Mouse (Mus musculus) adrenal gland, postnatal 25 days (tissue): ENCODE results near the gene Cyb5d1. TPM values are rescaled to one million over a fixed set of nuclear protein-coding genes. Genes with fewer than 3 reads are reported as not detected.

Source experiments
- DNase-seq: peaks from one replicate; pipeline ENCODE4 v3.0.0; 2021; ENCODE audit warnings: mixed read lengths
- total RNA-seq: library from RNA; stranded (reverse); gene quantifications from 2 replicates; pipeline ENCODE4 v1.2.3, GENCODE M21; 2021

The Cyb5d1 gene
- total RNA-seq, 1 experiment from 2014 or later = 51.0 TPM

DNA sequence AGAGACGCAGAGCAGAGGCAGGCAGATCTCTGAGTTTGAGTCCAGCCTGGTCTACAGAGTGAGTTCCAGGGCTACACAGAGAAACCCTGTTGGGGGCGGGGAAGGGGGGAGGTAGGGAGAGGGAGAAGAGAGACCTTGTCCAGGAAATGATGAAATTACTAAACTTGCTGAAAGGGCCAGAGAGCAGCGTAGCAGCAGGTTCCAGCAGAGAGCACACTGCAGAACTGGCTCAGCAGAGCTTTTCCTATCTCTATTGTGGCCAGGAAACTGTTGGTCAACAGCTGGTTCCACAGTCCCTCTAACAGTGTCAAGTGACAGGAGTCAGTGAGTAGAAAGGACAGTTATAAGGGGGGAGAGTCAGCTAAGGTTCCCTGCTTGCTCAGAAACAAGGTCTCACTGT is 15.8 kb downstream of the Cyb5d1 start:
- DNase-seq = no peak

DNA sequence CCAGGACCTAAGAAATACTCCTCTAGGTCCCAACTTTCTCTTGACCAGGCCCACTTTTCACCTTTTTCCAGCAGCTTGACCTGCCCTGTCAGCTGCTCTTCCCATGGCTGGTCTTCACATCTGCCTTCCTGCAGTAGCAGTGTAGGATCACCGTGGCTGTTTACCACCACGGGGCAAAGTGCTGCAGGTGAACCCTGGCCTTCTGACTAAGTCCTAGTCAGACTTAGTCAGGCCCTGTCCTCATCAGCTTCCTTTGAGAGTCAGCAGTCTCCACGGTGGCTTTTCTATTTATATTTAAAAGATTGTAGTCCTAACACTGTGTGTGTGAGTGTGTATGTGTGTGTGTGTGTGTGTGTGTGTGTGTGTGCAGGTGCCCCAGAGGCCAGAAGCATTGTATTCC is 17.7 kb downstream of the Cyb5d1 start:
- DNase-seq = no peak

DNA sequence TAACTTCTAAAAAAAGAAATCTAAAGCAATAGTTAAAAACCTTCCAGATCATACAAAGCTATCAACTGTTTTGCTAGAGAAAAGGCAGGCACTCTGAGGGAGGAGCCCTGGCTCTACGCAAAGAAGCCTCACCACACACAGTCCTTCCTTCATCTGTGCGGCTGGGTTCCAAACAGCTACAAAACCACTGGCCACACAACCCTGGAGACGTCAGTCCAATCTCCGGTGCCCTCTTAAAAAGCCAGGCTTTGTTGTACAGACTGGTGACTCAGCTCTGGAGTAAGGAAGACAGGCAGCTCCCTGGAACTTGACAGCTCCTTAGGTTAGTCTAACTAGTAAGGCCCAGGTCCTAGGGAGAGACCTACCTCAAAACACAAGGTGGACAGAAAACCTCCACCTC is 19.8 kb downstream of the Cyb5d1 start:
- no peak for DNase-seq

GRCm38 (mm10) chr11:69373223-69373965 is 22.0 kb downstream of the Cyb5d1 start:
- DNase-seq = no peak

- DNase-seq = no peak
Observed at GRCm38 (mm10) chr11:69372780-69373170, 22.7 kb downstream of the Cyb5d1 start.

DNA sequence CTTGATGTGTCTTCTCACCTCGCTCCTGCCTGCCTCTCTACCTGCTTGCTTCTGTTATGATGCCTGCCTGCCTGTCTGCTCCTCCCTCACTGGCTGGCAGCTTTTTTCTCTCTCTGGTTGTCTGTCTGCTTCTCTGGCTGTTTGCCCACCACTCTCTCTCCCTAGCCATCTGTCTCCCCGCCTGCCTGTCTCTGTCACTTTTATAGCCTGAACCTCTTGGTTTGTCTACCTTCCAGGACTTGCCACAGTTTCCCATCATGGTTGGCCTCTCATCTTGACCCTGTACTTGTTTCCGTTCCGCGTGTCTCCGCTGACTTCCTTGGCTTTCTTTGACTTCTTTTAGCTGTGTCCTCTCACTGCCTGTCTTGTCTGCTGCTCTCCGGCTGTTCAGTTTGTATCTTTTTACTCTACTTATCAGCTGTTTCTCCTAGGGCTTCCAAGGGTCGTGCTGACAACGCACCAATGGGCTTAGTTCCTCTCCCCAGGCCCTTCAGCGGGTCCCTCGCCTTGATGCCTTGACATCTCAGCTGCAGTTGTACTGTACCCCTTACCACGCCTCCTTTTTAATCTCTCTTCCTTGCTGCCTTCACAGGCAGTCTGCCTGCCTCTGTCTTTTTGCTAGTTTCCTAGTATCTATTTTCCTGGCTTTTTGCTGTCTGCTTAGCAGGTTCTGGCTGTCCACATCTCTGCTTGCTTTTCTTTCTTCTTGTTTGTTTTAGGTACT is 23.2 kb downstream of the Cyb5d1 start:
- no peak for DNase-seq

DNA sequence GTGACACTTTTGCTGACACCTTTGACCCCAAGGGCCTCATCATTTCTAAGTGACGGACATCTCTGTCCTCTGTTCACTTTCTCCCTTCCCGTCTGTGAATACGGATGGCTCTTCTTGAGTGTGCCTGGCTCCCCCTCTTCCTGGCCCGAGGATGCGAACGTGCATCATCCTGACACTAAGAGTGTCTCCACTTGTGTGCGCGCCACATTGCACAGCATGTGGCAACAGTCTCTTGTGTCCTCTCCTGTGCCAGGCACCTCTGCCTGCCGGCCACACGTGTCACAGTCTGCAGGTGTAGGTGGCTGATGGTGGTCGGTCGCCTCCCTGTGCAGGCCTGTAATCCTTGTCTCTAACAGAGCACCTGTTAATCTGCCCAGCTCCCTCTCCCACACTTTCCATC is 23.8 kb downstream of the Cyb5d1 start:
- no peak for DNase-seq

DNA sequence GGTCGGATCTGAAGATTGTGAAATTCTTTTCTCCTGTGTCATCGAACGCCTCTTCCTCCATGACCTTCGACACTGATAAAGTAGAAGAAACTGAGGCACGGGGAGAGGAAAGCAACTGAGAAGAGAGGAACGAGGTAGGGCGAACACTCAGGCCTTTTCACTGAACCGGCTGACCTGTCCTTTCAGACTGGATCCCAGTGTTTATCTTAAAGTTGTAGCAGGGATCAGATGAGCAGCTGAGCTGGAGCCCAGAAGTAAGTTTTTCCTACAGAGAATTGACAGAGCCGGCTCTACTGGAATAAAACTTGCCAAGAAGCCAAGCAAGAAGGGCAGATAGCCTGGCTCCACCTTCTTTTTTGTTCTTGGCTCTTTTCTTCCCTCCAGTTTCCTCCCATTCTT is 24.6 kb downstream of the Cyb5d1 start:
- no peak for DNase-seq

- DNase-seq = no peak
Observed at GRCm38 (mm10) chr11:69369990-69370816, 25.2 kb downstream of the Cyb5d1 start.

DNA sequence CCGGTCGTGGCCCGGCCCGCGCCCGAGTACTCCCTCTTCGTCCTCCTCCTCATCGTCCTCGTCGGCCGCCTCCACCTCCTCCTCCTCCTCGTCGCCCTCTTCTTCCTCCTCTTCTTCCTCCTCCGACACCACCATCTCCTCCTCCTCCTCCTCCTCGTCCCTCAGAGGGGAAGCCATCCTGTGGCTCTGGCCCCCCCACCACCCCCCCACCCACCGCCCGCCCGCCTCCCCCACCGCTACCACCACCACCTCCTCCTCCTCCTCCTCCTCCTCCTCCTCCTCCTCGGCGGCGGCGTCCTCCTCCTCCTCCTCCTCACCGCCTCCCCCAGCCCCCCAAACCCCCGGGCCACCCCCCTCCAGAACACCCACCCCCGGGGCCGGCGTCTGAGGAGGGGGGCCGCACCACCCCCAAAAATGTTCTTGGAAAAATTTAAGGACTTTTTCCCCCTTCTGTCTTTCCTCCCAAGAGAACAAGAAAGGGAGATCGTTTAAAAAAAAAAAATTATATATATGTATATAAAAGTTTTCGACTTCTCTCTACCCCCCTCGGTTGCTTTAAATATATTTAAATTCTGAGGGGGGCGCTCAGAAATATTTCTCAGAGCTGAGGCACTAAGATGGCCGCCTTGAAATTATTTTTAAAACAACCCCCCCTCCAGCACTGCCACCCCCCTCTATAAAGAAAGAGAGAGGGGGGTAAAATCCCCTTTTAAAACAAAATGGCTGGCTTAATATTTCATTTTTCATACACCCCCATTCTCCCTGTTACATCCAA is 26.0 kb downstream of the Cyb5d1 start, which contains the start of gene Chd3:
Gene Chd3 (minus strand): TSS at position 192 of the 775 bp plus-strand sequence.
- DNase-seq = no peak

DNA sequence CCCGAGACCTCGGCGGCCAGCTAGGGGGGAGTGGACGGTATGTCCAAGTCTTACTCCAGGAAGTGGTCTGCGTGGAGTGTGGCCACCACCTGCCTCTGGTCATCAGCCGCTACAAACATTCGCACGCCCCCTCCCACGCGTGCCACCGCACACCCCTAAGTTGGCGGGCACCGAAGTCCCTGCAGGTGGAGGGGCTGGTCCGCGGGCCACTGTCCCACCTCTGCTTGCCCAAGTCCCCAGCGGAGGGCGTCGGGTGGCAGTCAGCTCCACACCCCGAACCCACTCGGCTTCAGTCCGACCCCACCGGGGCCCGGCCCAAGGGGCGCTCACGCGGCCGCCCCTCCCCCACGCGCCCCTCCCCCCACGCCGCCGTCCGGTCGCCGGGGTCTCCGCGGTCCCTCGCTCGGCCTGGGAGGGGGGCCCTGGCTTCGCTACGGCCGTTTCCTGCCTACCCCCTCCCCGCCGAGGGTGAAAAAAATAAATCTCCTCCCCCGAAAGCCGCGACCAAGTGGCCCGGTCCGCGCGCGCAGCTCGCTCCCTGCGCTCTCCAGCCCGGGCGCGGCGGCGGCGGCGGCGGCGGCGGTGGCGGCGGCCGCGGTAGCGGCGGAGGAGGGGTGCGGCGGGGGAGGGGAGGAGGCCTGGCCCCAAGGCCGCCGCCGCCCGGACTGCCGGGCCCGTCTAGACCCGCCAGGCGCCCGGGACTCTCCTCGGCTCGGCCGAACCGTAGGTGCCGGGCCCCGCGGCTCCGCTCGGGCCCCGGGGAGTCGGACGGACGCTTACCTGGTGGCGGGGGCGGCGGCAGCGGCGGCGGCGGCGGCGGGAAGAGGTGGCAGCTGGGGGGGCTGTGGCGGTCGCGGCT is 26.8 kb downstream of the Cyb5d1 start:
- DNase-seq = peak; percentile 59

DNA sequence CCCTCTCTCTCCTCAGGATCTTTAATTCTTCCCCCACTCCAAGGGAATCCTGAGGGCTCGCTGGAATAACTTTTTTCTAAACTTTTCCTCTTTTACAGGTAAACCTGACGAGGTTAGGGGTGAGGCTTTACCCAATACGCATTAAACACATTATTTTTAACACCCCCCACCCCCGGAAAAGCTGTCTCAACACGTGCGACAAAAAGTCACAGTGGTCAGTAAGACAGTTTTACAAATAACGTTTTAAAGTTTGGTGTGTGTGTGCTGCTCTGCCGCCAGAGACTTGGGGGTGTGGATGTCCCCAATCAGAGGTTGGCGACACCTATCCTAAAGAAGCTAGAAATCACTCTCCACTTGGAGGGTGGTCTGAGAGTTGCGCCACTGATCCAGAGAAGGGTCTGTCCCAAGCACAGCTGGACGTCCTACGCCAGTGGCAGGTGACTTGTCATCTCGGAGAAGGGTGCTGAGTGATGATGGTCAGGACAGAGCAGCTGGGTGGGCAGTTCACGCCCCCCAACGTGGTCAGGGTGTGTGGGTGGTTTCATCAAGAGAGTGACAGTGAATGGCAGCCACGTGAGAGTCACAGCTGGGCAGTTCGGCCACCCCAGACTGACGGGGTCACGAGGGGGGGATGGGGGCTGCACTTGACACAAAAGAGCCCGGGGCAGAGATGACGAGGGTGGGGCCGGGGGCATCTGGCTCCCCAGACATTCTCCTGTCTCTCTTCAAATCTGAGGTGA is 27.6 kb downstream of the Cyb5d1 start:
- no peak for DNase-seq

DNA sequence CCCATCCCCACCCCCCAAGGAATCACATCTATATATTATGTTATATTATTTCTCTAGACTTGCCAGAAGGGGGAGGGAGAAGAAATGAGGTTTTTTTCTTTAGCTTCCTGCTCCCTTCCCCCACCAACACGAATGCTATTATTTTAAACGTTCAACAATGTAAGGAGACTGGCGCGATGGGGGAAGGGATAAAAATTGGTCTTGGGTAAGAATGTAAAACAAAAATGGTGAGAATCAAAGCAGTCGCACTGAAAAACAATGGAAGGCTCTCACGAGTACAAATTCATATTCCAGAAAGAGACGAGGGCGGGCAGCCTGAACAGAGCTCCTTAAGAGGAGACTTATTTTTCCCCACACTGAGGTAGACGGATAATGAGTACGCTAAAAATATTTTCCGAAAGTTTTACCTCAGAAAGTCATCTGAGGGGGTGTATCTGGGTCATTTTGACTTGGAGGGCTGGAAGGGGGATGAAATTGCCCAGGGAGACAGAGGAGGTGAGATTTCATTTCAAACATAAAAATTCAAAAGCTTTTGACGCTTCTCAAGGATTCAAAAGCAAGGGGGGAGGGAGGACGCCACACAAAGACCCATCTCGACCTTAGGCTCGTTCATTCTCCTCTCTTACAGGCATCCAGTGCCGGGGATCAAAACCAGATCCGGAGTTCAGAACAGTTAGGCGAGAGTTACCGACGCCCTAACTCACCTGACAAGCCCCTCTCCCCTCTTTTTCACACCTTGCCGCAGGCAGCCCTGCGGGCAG is 28.4 kb downstream of the Cyb5d1 start:
- DNase-seq = no peak

DNA sequence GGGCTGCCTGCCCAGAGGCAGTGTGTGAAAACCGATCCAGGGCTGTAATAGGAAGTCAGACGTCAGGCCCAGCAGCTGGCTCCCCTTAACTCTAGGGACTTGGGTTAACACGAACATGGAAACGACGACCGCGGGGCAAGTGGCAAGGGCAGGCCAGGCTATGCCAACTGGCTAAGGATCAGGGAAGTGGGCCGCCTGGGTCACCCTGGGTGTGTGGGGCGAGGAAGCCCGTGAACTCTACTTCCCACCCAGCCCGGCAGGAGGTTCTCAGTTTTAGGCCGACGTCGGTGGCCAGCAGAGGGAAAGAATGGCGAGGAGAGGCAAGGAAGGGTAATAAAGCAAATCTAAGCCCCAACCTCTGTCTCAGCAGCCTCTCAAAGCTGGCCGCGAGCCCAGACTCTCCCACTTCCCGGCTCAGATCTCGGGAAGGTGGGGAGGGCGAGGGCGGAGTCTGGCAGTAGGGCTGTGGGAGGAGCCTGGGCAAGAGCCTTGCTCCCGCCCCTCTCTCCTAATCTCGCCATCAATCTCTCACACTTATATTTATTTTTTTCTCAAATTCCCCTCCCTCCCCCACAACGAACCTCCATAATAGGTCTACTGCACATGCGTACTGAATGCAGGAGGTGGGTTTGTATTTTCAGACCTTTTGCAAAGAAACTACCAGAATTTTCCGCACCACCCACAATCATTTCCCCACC is 29.1 kb downstream of the Cyb5d1 start:
- peak; percentile 97 for DNase-seq

- no peak for DNase-seq
Observed at GRCm38 (mm10) chr11:69365722-69366121, 29.7 kb downstream of the Cyb5d1 start.

GRCm38 (mm10) chr11:69364910-69365309 is 30.5 kb downstream of the Cyb5d1 start:
- peak; percentile 99 for DNase-seq

- DNase-seq = no peak
Observed at GRCm38 (mm10) chr11:69364376-69364775, 31.1 kb downstream of the Cyb5d1 start.

DNA sequence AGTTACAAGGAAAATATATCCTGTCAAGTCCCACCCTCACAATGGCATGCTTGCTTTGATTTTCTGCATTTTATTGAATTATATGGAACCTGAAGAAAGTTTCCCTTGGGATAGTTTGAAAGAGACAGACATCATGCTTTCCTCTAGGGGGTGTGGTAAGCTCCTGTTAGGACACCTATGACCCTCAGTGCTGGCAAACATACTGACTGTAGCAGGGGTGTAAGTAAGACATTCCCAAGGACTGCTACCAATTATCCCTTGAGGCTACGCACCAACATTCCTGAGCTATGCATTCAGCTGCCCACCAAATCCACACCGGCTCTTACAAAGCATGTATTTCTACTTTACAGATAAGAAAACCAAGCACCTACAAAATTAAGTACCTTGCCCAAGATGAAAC is 33.0 kb downstream of the Cyb5d1 start:
- DNase-seq = no peak

DNA sequence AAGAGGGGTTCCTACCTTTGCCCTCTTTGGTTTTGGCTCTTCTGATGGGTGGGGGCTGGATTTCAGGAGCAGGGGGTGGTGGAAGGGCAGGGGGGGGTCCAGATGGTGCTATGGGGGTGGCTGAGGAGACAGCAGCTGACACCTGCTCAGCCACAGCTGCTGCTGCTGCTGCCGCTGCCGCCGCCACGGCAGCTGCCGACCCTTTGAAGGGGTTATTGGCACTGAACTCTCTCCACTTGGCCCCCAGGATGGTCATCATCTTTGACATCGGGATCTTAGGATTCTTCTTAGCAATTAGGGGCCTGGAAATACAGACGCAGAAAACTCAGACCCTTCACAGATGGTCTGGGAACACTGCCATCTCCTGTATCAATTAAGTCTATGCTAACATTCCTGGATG is 33.4 kb downstream of the Cyb5d1 start:
- DNase-seq = no peak
